Mouse (Mus musculus) lung, embryonic 16.5 days (tissue): Measurements from ENCODE around the gene Klhl26. TPM values are rescaled to one million over a fixed set of nuclear protein-coding genes. Genes with fewer than 3 reads are reported as not detected.

ENCODE experiments used
- ATAC-seq: fragments of 200-750 bp; cut with Nextera tagmentation; 2 replicates; pipeline ENCODE4 v1.8.0; 2017; ENCODE audit warnings: low read depth, mild to moderate bottlenecking, moderate library complexity
- H3K27ac ChIP-seq: fragments of 300-500 bp; sonication (generic); 2 replicates; pipeline ENCODE4 v1.5.1; 2014; ENCODE audit warnings: mild to moderate bottlenecking, control low read depth, low read length
- H3K27me3 ChIP-seq: fragments of 300-500 bp; sonication (generic); 2 replicates; pipeline ENCODE4 v1.6.1; 2014; ENCODE audit warnings: low read depth, low read length, mixed read lengths; ENCODE audit not compliant: control insufficient read depth, insufficient read depth
- H3K36me3 ChIP-seq: fragments of 300-500 bp; sonication (generic); 2 replicates; pipeline ENCODE4 v1.6.1; 2014; ENCODE audit warnings: low read length; ENCODE audit not compliant: control insufficient read depth, insufficient read depth
- H3K4me1 ChIP-seq: fragments of 300-500 bp; sonication (generic); replicated peaks from 2 replicates; pipeline ENCODE4 v1.6.1; 2014; ENCODE audit warnings: low read length, mixed read lengths; ENCODE audit not compliant: control insufficient read depth, insufficient read depth
- H3K4me2 ChIP-seq: fragments of 300-500 bp; sonication (generic); 2 replicates; pipeline ENCODE4 v1.6.1; 2014; ENCODE audit warnings: low read depth, low read length, control low read depth
- H3K4me3 ChIP-seq: fragments of 300-500 bp; sonication (generic); 2 replicates; pipeline ENCODE4 v1.5.1; 2014; ENCODE audit warnings: mild to moderate bottlenecking, low read length, control low read depth
- H3K9ac ChIP-seq: fragments of 300-500 bp; sonication (generic); 2 replicates; pipeline ENCODE4 v1.6.1; 2014; ENCODE audit warnings: low read length, control low read depth
- H3K9me3 ChIP-seq: fragments of 300-500 bp; sonication (generic); 2 replicates; pipeline ENCODE4 v1.6.1; 2016; ENCODE audit warnings: low read length; ENCODE audit not compliant: control insufficient read depth
- WGBS: fragments of 180-500 bp; shearing (Covaris S2); extraction: QIAGEN DNeasy Blood & Tissue Kit; methylation state at CpG from one replicate; pipeline ENCODE4 v1.1.7; 2014; 5-methylcytosine and 5-hydroxymethylcytosine counted together
- polyA plus RNA-seq: library from polyadenylated mRNA; unstranded; fragments of >200 nt; fragmentation: Nextera tagmentation; extraction: Ambion mirVana; gene quantifications from 2 replicates; pipeline ENCODE4 v1.2.1, GENCODE M21; 2015

Klhl26 gene
- polyA plus RNA-seq, 1 experiment from 2014 or later, result 28.8 TPM

DNA sequence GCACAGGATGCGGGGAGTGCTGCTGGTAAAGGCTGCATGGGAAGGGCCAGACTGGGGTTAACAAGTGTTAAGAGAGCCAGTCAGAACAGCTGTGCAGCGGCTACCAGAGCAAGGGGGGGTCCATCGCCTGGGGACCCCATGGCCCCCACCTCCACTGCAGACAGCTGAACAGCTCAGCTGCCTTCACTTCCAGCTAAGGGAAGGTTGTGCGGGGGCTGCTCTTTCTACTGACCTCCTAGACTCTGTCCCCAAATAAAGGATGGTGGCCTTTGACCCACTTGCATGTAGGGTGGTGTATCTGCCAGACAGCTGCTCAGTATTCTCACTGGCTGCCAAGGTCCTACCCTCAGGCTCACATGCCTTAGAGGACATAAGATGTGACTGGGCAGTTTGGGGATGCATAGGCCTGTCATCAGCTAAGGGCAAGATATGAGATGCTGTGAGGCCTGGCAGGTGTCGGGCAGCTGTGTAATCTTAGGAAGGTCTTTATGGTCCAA is 9.5 kb downstream of the Klhl26 start:
- no peak overlapping the region for H3K9ac ChIP-seq
- H3K36me3 ChIP-seq, result peaks cover 7% of the 10 kb centered on the region; the same call in 1 of the 2 replicates
- 63% methylated on average over 5 of the region's 5 CpGs for whole genome bisulfite sequencing
- ATAC-seq, result no peak
- no peak overlapping the region for H3K4me2 ChIP-seq
- no peaks in the 10 kb centered on the region for H3K27me3 ChIP-seq
- no peak overlapping the region for H3K27ac ChIP-seq
- no peak overlapping the region for H3K4me3 ChIP-seq
- peaks cover 34% of the 10 kb centered on the region for H3K4me1 ChIP-seq
- no peaks in the 10 kb centered on the region for H3K9me3 ChIP-seq

DNA sequence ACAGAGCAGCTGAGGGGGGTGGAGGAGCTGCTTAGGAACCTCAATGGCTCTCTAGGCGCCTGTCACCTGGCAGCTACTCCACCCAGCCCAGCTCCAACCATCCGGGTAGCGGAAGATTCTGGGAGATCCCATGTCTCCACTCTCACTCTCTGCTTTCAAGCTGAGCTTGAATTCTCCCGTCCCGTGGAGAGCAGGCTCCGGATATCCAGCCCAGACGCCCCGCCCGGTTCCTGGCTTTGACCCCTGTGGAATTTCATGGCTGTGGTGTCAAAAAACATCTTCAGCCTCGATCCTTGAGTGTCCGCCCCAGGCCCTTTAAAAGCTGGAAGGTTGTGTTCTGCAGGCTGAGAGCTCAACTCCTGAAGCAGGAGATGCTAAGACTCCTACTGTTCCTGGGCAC is 10.0 kb downstream of the Klhl26 start:
- Histone ChIP-seq H3K9me3 (no peaks in the 10 kb centered on the region), H3K9ac (no peak overlapping the region), H3K27me3 (no peaks in the 10 kb centered on the region), H3K36me3 (peaks cover 7% of the 10 kb centered on the region; the same call in 1 of the 2 replicates), H3K27ac (no peak overlapping the region), H3K4me2 (no peak overlapping the region), H3K4me3 (no peak overlapping the region), H3K4me1 (peaks cover 34% of the 10 kb centered on the region)
- 51% methylated on average over 11 of the region's 11 CpGs for WGBS
- ATAC-seq, result no peak

DNA sequence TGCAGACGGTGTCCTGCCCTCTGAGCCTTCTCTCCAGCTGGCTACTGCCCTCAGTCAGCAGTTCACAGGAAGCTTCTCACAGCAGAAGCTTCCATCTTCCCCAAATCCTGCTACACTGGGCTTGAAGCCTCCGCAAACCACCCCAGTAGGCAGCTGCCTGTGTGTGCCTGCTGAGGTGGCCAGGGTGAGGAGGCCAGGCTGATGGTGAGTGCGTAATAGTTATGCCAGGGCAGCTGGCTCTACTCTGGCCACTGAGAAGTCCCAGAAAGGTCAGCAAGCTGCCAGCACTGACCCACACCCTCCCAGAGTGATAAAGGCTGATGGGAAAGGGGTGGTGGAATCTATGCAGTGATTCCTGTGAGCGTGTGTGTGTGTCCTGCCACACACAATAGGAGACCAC is 10.5 kb downstream of the Klhl26 start:
- H3K27ac ChIP-seq, result no peak overlapping the region
- no peak for ATAC-seq
- peaks cover 7% of the 10 kb centered on the region; the same call in 1 of the 2 replicates for H3K36me3 ChIP-seq
- H3K4me1 ChIP-seq, result peaks cover 34% of the 10 kb centered on the region
- WGBS, result 82% methylated on average over 4 of the region's 4 CpGs
- no peaks in the 10 kb centered on the region for H3K27me3 ChIP-seq
- H3K4me2 ChIP-seq, result no peak overlapping the region
- H3K9me3 ChIP-seq, result no peaks in the 10 kb centered on the region
- H3K4me3 ChIP-seq, result no peak overlapping the region
- H3K9ac ChIP-seq, result no peak overlapping the region

DNA sequence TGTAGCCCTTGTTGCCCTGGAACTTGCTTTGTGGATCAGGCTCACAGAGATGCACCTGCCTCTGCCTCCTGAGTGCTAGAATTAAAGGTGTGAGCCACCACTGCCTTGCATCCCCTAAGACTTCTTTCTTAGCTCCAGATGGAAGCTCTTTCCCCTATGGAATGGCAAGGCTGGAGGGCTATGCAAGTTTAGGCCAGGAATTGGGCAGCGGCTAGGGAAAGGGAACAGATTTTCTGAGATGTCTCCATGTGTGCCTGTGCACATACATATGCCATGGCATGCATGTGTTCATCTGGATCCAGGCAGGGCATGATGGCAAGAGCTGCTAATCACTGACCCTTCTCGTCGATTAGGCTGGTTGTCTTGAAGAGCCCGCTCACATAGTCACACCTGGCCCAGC is 11.1 kb downstream of the Klhl26 start:
- H3K36me3 ChIP-seq, result peaks cover 7% of the 10 kb centered on the region; the same call in 1 of the 2 replicates
- H3K9ac ChIP-seq, result no peak overlapping the region
- no peak for ATAC-seq
- no peak overlapping the region for H3K4me2 ChIP-seq
- H3K27me3 ChIP-seq, result no peaks in the 10 kb centered on the region
- no peak overlapping the region for H3K4me3 ChIP-seq
- H3K27ac ChIP-seq, result no peak overlapping the region
- H3K9me3 ChIP-seq, result no peaks in the 10 kb centered on the region
- peaks cover 34% of the 10 kb centered on the region for H3K4me1 ChIP-seq
- WGBS, result 98% methylated on average over 4 of the region's 4 CpGs

DNA sequence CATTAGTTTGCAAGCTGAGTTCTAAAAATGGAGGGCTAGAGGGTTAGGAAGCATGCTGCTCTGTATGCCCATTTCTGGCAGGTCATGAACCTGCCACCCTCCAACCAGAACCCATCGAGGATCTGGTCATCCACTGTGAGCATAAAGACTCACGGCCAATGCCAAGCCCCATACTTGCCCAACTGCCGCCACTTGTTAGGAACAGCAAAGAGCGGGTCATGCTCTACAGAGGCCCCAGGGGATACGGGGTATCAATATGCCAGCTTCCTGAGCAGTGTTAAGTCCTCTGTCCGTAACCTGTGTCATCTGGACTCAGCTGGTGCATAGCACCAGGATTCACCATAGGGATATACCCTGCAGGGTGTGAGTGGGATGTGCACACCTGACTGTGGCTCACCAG is 12.6 kb downstream of the Klhl26 start:
- peaks cover 8% of the 10 kb centered on the region; the same call in 1 of the 2 replicates for H3K36me3 ChIP-seq
- no peak overlapping the region for H3K9ac ChIP-seq
- H3K9me3 ChIP-seq, result no peaks in the 10 kb centered on the region
- H3K4me3 ChIP-seq, result no peak overlapping the region
- H3K4me1 ChIP-seq, result peaks cover 24% of the 10 kb centered on the region
- H3K27ac ChIP-seq, result no peak overlapping the region
- H3K27me3 ChIP-seq, result no peaks in the 10 kb centered on the region
- 89% methylated on average over 6 of the region's 6 CpGs for WGBS
- no peak for ATAC-seq
- H3K4me2 ChIP-seq, result no peak overlapping the region

DNA sequence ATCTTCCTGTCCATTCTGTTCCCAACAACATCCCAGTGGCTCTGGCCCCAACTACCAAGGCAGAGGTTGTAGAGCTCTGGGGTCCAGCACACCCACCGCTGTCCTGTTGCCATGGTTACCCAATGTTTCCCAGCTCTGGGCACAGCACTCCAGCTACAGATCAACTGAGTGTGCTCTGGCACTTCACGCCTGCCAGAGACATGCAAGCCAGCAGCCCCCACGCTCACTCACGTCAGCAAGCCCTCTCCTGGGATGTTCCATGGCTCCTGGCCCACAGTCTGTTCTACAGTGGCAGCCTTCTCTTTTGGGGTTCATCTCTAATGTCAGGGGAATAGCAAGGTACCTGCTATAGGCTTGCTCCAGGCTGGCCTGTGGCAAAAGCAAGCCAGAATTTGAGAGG is 13.5 kb downstream of the Klhl26 start:
- Histone ChIP-seq H3K4me1 (peaks cover 15% of the 10 kb centered on the region), H3K9ac (no peak overlapping the region), H3K27ac (no peak overlapping the region), H3K27me3 (no peaks in the 10 kb centered on the region), H3K4me2 (no peak overlapping the region), H3K9me3 (no peaks in the 10 kb centered on the region), H3K4me3 (no peak overlapping the region), H3K36me3 (peaks cover 8% of the 10 kb centered on the region; the same call in 1 of the 2 replicates)
- no peak for ATAC-seq
- WGBS, result 67% methylated on average over 4 of the region's 4 CpGs

DNA sequence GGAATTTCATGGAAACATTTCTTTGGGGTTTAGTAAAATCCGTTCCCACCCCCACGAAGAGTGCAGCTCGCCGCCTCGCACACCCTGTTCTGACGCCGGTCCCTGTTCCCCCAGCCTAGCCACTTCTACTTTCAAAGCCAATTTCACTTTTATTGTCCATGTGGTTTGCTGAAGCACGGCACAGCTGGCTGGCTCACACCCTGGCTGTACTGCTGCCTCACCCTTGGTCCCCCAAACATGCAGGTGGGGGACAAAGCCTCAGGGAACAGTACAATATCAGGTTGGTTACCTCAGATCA is 14.3 kb downstream of the Klhl26 start:
- Histone ChIP-seq H3K36me3 (peaks cover 8% of the 10 kb centered on the region; the same call in 1 of the 2 replicates), H3K4me3 (no peak overlapping the region), H3K4me1 (peaks cover 9% of the 10 kb centered on the region), H3K27ac (no peak overlapping the region), H3K4me2 (no peak overlapping the region), H3K9me3 (no peaks in the 10 kb centered on the region), H3K27me3 (no peaks in the 10 kb centered on the region), H3K9ac (no peak overlapping the region)
- WGBS, result 92% methylated on average over 8 of the region's 8 CpGs
- no peak for ATAC-seq

DNA sequence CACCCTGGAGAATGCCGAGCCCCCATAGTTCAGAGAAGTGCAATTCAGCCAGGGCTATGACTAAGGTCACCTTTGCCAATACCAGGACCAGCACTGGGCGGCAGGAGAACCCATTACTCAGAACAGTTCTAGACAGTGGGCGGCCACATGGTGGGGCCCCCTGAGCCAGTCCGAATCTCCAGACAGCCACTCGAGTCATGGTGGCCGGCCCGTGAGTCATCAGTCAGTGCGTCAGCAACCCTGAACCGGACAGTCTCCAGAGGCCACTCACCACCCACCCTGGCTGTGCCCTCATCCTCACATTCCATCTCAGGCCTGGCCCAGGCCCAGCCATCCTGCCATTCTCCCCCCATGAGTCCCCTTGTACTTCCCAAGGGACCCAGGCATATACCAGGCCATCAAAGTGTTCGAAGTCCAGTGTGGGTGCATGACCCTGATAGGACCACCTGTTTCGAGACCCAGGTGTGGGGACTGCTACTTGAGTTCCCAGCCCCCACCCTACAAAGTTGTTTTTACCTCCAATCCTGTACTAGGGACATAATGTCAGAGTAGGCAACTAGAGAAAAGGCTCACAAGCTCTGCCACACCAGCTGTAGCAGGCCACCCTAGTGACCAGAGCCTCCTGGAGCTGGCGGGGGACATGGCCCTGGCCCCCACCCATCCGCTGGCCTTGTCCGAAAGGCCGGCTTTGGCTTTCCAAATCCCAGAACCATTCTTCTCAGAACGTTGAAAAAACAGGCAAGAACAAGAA is 14.8 kb downstream of the Klhl26 start:
- H3K9me3 ChIP-seq, result no peaks in the 10 kb centered on the region
- peaks cover 6% of the 10 kb centered on the region for H3K4me1 ChIP-seq
- no peak overlapping the region for H3K27ac ChIP-seq
- no peaks in the 10 kb centered on the region for H3K27me3 ChIP-seq
- peaks cover 8% of the 10 kb centered on the region; the same call in 1 of the 2 replicates for H3K36me3 ChIP-seq
- no peak overlapping the region for H3K4me3 ChIP-seq
- ATAC-seq, result no peak
- H3K9ac ChIP-seq, result no peak overlapping the region
- 77% methylated on average over 16 of the region's 16 CpGs for WGBS
- H3K4me2 ChIP-seq, result no peak overlapping the region

DNA sequence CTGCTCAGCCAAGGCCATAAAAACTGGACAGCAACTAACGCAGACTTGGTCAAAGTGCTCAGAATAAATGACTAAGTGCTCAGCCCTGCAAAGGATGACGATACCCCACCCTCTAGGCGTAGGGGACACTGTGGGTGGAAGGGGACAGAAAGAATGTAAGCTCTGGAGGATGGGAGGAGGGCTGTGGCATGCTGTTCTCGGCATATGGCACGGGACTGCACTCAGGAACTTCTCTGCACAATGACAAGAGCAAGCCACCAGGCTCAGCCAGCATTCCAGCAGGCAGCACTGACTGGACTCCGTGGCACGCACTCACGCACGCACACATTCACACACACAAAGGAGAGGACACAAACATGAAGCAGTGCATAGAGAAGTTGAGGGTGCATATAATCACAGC is 16.2 kb downstream of the Klhl26 start:
- no peak overlapping the region for H3K9ac ChIP-seq
- 0 out of 2 replicates have a peak, but pooled peaks cover 5% of the 10 kb centered on the region for H3K4me1 ChIP-seq
- no peaks in the 10 kb centered on the region for H3K27me3 ChIP-seq
- no peak overlapping the region for H3K27ac ChIP-seq
- no peak overlapping the region for H3K4me2 ChIP-seq
- 72% methylated on average over 9 of the region's 9 CpGs for WGBS
- H3K9me3 ChIP-seq, result no peaks in the 10 kb centered on the region
- no peak for ATAC-seq
- peaks cover 2% of the 10 kb centered on the region; the same call in 1 of the 2 replicates for H3K36me3 ChIP-seq
- H3K4me3 ChIP-seq, result no peak overlapping the region
